Mouse (Mus musculus) liver, embryonic 14.5 days (tissue): Measurements from ENCODE around the gene Ptprd. TPM values are rescaled to one million over a fixed set of nuclear protein-coding genes. Genes with fewer than 3 reads are reported as not detected.

Source experiments
- ATAC-seq: fragments of 200-750 bp; cut with Nextera tagmentation; 2 replicates; pipeline ENCODE4 v1.8.0; 2017; ENCODE audit warnings: moderate number of reproducible peaks, mild to moderate bottlenecking, moderate library complexity; ENCODE audit not compliant: insufficient read depth
- DNase-seq, 3 experiments: peaks; one replicate each; pipeline ENCODE4 v3.0.0-alpha.2; 2012 to 2013; ENCODE audit warnings: low read depth in 3 of 3, low spot score in 3 of 3
- H3K27ac ChIP-seq: fragments of 300-500 bp; sonication (generic); 2 replicates; pipeline ENCODE4 v1.5.1; 2014; ENCODE audit warnings: moderate library complexity, mild to moderate bottlenecking, control low read depth, inconsistent platforms
- H3K27me3 ChIP-seq: fragments of 300-500 bp; sonication (generic); 2 replicates; pipeline ENCODE4 v1.6.1; 2014; ENCODE audit warnings: mild to moderate bottlenecking, low read length, moderate library complexity; ENCODE audit not compliant: control insufficient read depth, insufficient read depth
- H3K36me3 ChIP-seq: fragments of 300-500 bp; sonication (generic); replicated peaks from 2 replicates; pipeline ENCODE4 v1.6.1; 2014; ENCODE audit warnings: low read depth; ENCODE audit not compliant: control insufficient read depth, insufficient read depth
- H3K4me1 ChIP-seq, 2 experiments: fragments of 200-500 bp in 1 of 2; fragments of 300-500 bp in 1 of 2; sonication (generic) in 1 of 2; replicated peaks; 2 replicates each; pipeline ENCODE4 v1.6.1; 2012 to 2014; ENCODE audit warnings: antibody characterized with exemption in 1 of 2, inconsistent platforms in 1 of 2, low read length in 1 of 2; ENCODE audit not compliant: control insufficient read depth in 2 of 2, insufficient read depth in 2 of 2
- H3K4me2 ChIP-seq: fragments of 300-500 bp; sonication (generic); 2 replicates; pipeline ENCODE4 v1.6.1; 2014; ENCODE audit warnings: low read depth, mild to moderate bottlenecking, control low read depth, moderate library complexity
- H3K4me3 ChIP-seq, 2 experiments: fragments of 200-500 bp in 1 of 2; fragments of 300-500 bp in 1 of 2; sonication (generic) in 1 of 2; 2 replicates each; pipeline ENCODE4 v1.5.1; 2012 to 2014; ENCODE audit warnings: low read depth in 2 of 2, low read length in 2 of 2, mild to moderate bottlenecking in 2 of 2, control low read depth in 1 of 2, inconsistent platforms in 1 of 2, moderate library complexity in 1 of 2; ENCODE audit not compliant: insufficient read depth in 1 of 2
- H3K9ac ChIP-seq: fragments of 300-500 bp; sonication (generic); replicated peaks from 2 replicates; pipeline ENCODE4 v1.6.1; 2014; ENCODE audit warnings: mild to moderate bottlenecking, control low read depth, moderate library complexity
- H3K9me3 ChIP-seq: fragments of 300-500 bp; sonication (generic); 2 replicates; pipeline ENCODE4 v1.6.1; 2016; ENCODE audit warnings: low read length, mixed read lengths; ENCODE audit not compliant: control insufficient read depth
- CTCF ChIP-seq: IDR thresholded peaks from 2 replicates; pipeline ENCODE4 v1.5.1; 2016; ENCODE audit warnings: antibody characterized with exemption, low read depth, control low read depth
- EP300 ChIP-seq: IDR thresholded peaks from 2 replicates; pipeline ENCODE4 v1.6.1; 2016; ENCODE audit warnings: antibody characterized with exemption, low read depth
- WGBS: fragments of 180-500 bp; shearing (Covaris S2); extraction: QIAGEN DNeasy Blood & Tissue Kit; methylation state at CpG from one replicate; pipeline ENCODE4 v1.1.7; 2014; ENCODE audit not compliant: insufficient replicate concordance; 5-methylcytosine and 5-hydroxymethylcytosine counted together
- polyA plus RNA-seq, 2 experiments: library from polyadenylated mRNA; depleted of rRNA in 1 of 2; stranded (reverse) in 1 of 2; unstranded in 1 of 2; fragments of >200 nt; fragmentation: Nextera tagmentation in 1 of 2; extraction: Ambion mirVana in 1 of 2; gene quantifications; 2 replicates each; pipeline versions ENCODE4 v1.2.1 to v1.2.3; 2012 to 2014

The Ptprd gene
- polyA plus RNA-seq, 2 experiments = 1.5 to 2.8 TPM

- Histone ChIP-seq H3K4me2 (no peak overlapping the region), H3K9me3 (no peaks in the 10 kb centered on the region), H3K36me3 (no peaks in the 10 kb centered on the region), H3K27me3 (no peaks in the 10 kb centered on the region), H3K27ac (no peak overlapping the region), H3K4me3 (no peak overlapping the region), H3K9ac (no peak overlapping the region), H3K4me1 (no peaks in the 10 kb centered on the region)
- ATAC-seq (no peak), DNase-seq (no peak)
- TF ChIP-seq CTCF (no peak), EP300 (no peak)
- WGBS = 76% methylated on average over 2 of the region's 2 CpGs
Observed at GRCm38 (mm10) chr4:77777237-77777636, 434.5 kb downstream of the Ptprd start.

DNA sequence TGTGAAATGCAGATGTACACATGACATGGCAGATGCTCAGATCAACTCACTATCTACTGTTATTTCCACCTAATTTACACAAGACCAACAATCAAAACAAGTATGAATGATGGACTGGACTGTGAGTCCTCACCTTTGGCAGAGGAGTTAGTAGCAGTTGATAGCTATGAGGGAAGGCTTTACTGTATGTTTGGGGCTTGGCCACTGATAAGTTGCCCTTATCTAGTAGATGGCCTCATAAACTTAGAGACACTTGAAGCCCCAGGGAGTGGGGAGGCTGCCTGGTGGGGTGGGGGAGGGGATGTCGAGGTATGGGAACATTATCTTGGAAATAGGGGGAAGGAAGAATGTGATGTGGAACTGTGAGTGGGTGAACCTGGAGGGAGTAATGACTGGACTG lies 448.0 kb downstream of the Ptprd start:
- no peak overlapping the region for H3K4me3 ChIP-seq
- no peaks in the 10 kb centered on the region for H3K36me3 ChIP-seq
- no peak overlapping the region for H3K9ac ChIP-seq
- WGBS = 45% methylated on average over 1 of the region's 1 CpGs
- no peaks in the 10 kb centered on the region for H3K9me3 ChIP-seq
- no peaks in the 10 kb centered on the region for H3K4me1 ChIP-seq
- ATAC-seq (no peak), DNase-seq (no peak)
- H3K4me2 ChIP-seq = no peak overlapping the region
- no peak for TF ChIP-seq CTCF
- TF ChIP-seq EP300 = no peak
- no peak overlapping the region for H3K27ac ChIP-seq
- H3K27me3 ChIP-seq = no peaks in the 10 kb centered on the region

GRCm38 (mm10) chr4:77743391-77743790 lies 468.4 kb downstream of the Ptprd start:
- H3K27ac ChIP-seq = no peak overlapping the region
- WGBS = 70% methylated on average over 2 of the region's 2 CpGs
- no peak for TF ChIP-seq CTCF
- TF ChIP-seq EP300 = no peak
- H3K4me3 ChIP-seq = no peak overlapping the region
- no peaks in the 10 kb centered on the region for H3K36me3 ChIP-seq
- H3K9ac ChIP-seq = no peak overlapping the region
- ATAC-seq (no peak), DNase-seq (no peak)
- no peaks in the 10 kb centered on the region for H3K4me1 ChIP-seq
- H3K4me2 ChIP-seq = no peak overlapping the region
- no peaks in the 10 kb centered on the region for H3K9me3 ChIP-seq
- no peaks in the 10 kb centered on the region for H3K27me3 ChIP-seq

DNA sequence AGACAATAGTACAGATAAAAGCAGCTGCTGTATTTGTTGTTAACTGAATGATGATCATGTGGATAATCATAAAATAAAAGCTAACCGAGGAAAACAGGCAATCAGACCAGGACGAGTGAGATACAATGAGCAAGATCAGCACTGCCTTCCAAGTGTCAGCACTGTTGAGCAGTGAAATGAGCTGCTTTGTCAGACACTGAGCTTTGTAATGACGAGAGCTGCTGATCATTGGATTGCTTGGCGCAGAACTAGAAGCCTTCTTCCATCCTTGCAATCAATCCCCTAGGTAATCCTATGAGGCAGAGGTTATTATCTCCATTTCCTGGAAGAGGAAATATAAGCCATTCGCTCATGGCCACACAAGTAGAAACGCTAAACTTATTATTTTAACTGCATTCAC lies 489.9 kb downstream of the Ptprd start:
- no peaks in the 10 kb centered on the region for H3K9me3 ChIP-seq
- TF ChIP-seq CTCF (no peak), EP300 (no peak)
- no peak overlapping the region for H3K9ac ChIP-seq
- no peak overlapping the region for H3K27ac ChIP-seq
- no peaks in the 10 kb centered on the region for H3K27me3 ChIP-seq
- no peak overlapping the region for H3K4me2 ChIP-seq
- ATAC-seq (no peak), DNase-seq (no peak)
- 59% methylated on average over 6 of the region's 6 CpGs for WGBS
- no peak overlapping the region for H3K4me3 ChIP-seq
- no peaks in the 10 kb centered on the region for H3K4me1 ChIP-seq
- H3K36me3 ChIP-seq = no peaks in the 10 kb centered on the region

GRCm38 (mm10) chr4:77717792-77718191 lies 494.0 kb downstream of the Ptprd start:
- Histone ChIP-seq H3K27me3 (no peaks in the 10 kb centered on the region), H3K36me3 (no peaks in the 10 kb centered on the region), H3K9me3 (no peaks in the 10 kb centered on the region), H3K9ac (no peak overlapping the region), H3K4me1 (no peaks in the 10 kb centered on the region), H3K4me3 (no peak overlapping the region), H3K27ac (no peak overlapping the region), H3K4me2 (no peak overlapping the region)
- DNase-seq = no peak
- TF ChIP-seq EP300 (no peak), CTCF (no peak)
- 42% methylated on average over 2 of the region's 2 CpGs for WGBS
- ATAC-seq = no peak

- Histone ChIP-seq H3K4me2 (no peak overlapping the region), H3K27me3 (no peaks in the 10 kb centered on the region), H3K4me3 (no peak overlapping the region), H3K36me3 (no peaks in the 10 kb centered on the region), H3K4me1 (no peaks in the 10 kb centered on the region), H3K9ac (no peak overlapping the region), H3K9me3 (no peaks in the 10 kb centered on the region), H3K27ac (no peak overlapping the region)
- ATAC-seq = no peak
- no peak for DNase-seq
- TF ChIP-seq EP300 (no peak), CTCF (no peak)
- WGBS = 65% methylated on average over 2 of the region's 2 CpGs
Observed at GRCm38 (mm10) chr4:77710231-77710630, 501.5 kb downstream of the Ptprd start.
